Mouse (Mus musculus) liver, embryonic 11.5 days (tissue): ENCODE data around the gene Emc7. TPM values are rescaled to one million over a fixed set of nuclear protein-coding genes. Genes with fewer than 3 reads are reported as not detected.
A peak's percentile ranks its signal among the peaks of the same experiment; 100 is the strongest.

Experiments used
- ATAC-seq: fragments of 200-750 bp; cut with Nextera tagmentation; replicated peaks from 2 replicates; pipeline ENCODE4 v1.8.0; 2017; ENCODE audit warnings: moderate number of reproducible peaks, mild to moderate bottlenecking, moderate TSS enrichment, moderate library complexity; ENCODE audit not compliant: low FRiP score
- DNase-seq: peaks from one replicate; pipeline ENCODE4 v3.0.0-alpha.2; 2017; ENCODE audit warnings: low spot score
- H3K27ac ChIP-seq: fragments of 300-500 bp; sonication (generic); 2 replicates; pipeline ENCODE4 v1.5.1; 2014; ENCODE audit warnings: mild to moderate bottlenecking, low read depth, low read length, control low read depth
- H3K27me3 ChIP-seq: fragments of 300-500 bp; sonication (generic); replicated peaks from 2 replicates; pipeline ENCODE4 v1.6.1; 2014; ENCODE audit warnings: low read length, mixed read lengths; ENCODE audit not compliant: control insufficient read depth, insufficient read depth
- H3K36me3 ChIP-seq: fragments of 300-500 bp; sonication (generic); 2 replicates; pipeline ENCODE4 v1.6.1; 2014; ENCODE audit warnings: mild to moderate bottlenecking, low read length, moderate library complexity, mixed read lengths; ENCODE audit not compliant: control insufficient read depth, insufficient read depth
- H3K4me1 ChIP-seq: fragments of 300-500 bp; sonication (generic); replicated peaks from 2 replicates; pipeline ENCODE4 v1.6.1; 2014; ENCODE audit warnings: low read length, mixed read lengths; ENCODE audit not compliant: control insufficient read depth, insufficient read depth
- H3K4me2 ChIP-seq: fragments of 300-500 bp; sonication (generic); 2 replicates; pipeline ENCODE4 v1.6.1; 2014; ENCODE audit warnings: mild to moderate bottlenecking, control low read depth, moderate library complexity
- H3K4me3 ChIP-seq: fragments of 300-500 bp; sonication (generic); 2 replicates; pipeline ENCODE4 v1.5.1; 2014; ENCODE audit warnings: low read depth, low read length, control low read depth
- H3K9ac ChIP-seq: fragments of 300-500 bp; sonication (generic); 2 replicates; pipeline ENCODE4 v1.6.1; 2014; ENCODE audit warnings: low read depth, low read length, control low read depth
- H3K9me3 ChIP-seq: fragments of 300-500 bp; sonication (generic); 2 replicates; pipeline ENCODE4 v1.6.1; 2016; ENCODE audit warnings: low read length, inconsistent platforms, mixed read lengths; ENCODE audit not compliant: control insufficient read depth
- WGBS: fragments of 180-500 bp; shearing (Covaris S2); extraction: QIAGEN DNeasy Blood & Tissue Kit; methylation state at CpG from one replicate; pipeline ENCODE4 v1.1.7; 2014; 5-methylcytosine and 5-hydroxymethylcytosine counted together
- polyA plus RNA-seq: library from polyadenylated mRNA; unstranded; fragments of >200 nt; fragmentation: Nextera tagmentation; extraction: Ambion mirVana; gene quantifications from 2 replicates; pipeline ENCODE4 v1.2.1, GENCODE M21; 2014

Gene Emc7
- polyA plus RNA-seq, 1 experiment from 2014 or later = 19.9 TPM

- ATAC-seq (no peak), DNase-seq (no peak)
- H3K4me1 ChIP-seq = no peaks in the 10 kb centered on the region; the same call in 1 of the 2 replicates
- no peak overlapping the region for H3K4me3 ChIP-seq
- no peak overlapping the region for H3K27ac ChIP-seq
- WGBS = 88% methylated on average over 3 of the region's 3 CpGs
- no peaks in the 10 kb centered on the region for H3K9me3 ChIP-seq
- H3K4me2 ChIP-seq = no peak overlapping the region
- H3K36me3 ChIP-seq = peaks cover 12% of the 10 kb centered on the region
- H3K9ac ChIP-seq = no peak overlapping the region
- H3K27me3 ChIP-seq = no peaks in the 10 kb centered on the region
Observed at GRCm38 (mm10) chr2:112460557-112460956, 5.8 kb downstream of the Emc7 start.

DNA sequence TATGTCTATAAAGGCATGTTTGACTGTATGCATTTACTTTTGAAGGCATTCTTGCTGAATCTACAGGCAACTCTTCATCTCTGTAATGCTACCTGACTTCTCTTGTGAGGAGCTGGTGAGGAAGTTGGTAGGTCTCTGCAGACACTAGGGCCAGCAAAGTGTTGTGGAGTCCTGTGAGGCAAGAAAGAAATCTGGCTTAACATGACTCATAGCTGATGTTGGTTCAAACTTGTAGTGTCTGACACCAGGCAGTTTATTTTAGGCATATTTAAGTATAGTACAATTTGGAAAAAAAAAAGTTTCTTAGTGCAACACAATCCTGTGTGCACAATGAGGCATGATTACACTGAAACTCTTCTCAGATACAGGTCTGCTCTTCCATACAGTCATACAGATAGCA, 14.7 kb downstream of the Emc7 start:
- H3K27me3 ChIP-seq = no peaks in the 10 kb centered on the region
- no peak overlapping the region for H3K9ac ChIP-seq
- H3K4me3 ChIP-seq = no peak overlapping the region
- H3K9me3 ChIP-seq = no peaks in the 10 kb centered on the region
- no peaks in the 10 kb centered on the region for H3K4me1 ChIP-seq
- ATAC-seq (no peak), DNase-seq (no peak)
- H3K4me2 ChIP-seq = no peak overlapping the region
- no peak overlapping the region for H3K27ac ChIP-seq
- peaks cover 11% of the 10 kb centered on the region; the same call in 1 of the 2 replicates for H3K36me3 ChIP-seq

DNA sequence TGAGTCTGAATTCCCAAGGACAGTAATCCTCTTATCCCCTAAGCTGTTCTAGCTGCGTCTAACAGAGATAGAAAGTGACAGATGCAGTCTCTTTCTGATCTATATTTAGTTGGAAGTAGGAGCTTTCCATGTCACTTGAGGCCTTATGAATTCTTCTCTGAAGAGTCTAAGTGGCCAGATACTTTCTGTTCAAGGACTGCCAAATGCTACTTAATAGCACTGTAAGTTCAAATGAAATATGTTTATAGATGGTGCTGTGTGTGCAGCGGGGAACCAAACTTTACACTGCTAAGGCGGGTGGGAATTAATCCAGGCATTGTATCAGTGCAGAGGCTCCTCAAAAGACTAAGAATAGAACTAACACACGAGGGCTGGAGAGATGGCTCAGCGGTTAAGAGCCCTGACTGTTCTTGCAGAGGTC, 16.2 kb downstream of the Emc7 start:
- no peak for ATAC-seq
- DNase-seq = no peak
- H3K9me3 ChIP-seq = no peaks in the 10 kb centered on the region
- no peaks in the 10 kb centered on the region for H3K27me3 ChIP-seq
- H3K36me3 ChIP-seq = peaks cover 8% of the 10 kb centered on the region; the same call in 1 of the 2 replicates
- no peaks in the 10 kb centered on the region for H3K4me1 ChIP-seq
- H3K9ac ChIP-seq = no peak overlapping the region
- H3K4me2 ChIP-seq = no peak overlapping the region
- H3K27ac ChIP-seq = no peak overlapping the region
- WGBS = 79% methylated on average over 5 of the region's 5 CpGs
- no peak overlapping the region for H3K4me3 ChIP-seq

DNA sequence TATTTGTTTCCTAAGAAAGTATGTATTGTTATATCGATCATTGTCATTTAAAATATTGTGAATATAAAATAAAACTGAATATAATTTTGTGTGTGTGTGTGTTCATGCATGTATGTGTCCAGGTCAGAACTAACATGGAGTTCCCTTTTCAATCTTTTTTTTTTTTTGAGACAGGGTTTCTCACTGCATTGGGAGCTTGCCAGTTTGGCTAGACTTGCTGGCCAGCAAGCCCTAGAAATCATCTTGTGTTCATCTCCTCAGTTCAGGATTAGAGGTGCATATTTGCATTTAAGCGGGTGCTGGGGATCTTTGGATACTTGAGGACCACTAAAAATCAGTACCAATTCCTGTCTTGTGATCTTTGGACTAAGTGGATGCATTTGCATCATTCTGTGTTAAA, 17.3 kb downstream of the Emc7 start:
- Histone ChIP-seq H3K9me3 (no peaks in the 10 kb centered on the region), H3K4me2 (no peak overlapping the region), H3K27me3 (no peaks in the 10 kb centered on the region), H3K27ac (no peak overlapping the region), H3K9ac (no peak overlapping the region), H3K4me1 (no peaks in the 10 kb centered on the region), H3K36me3 (peaks cover 5% of the 10 kb centered on the region; the same call in 1 of the 2 replicates), H3K4me3 (no peak overlapping the region)
- WGBS = 84% methylated on average over 2 of the region's 2 CpGs
- DNase-seq (no peak), ATAC-seq (no peak)

GRCm38 (mm10) chr2:112474997-112475724, 20.4 kb downstream of the Emc7 start:
- ATAC-seq (no peak), DNase-seq (no peak)
- Histone ChIP-seq H3K4me2 (no peak overlapping the region), H3K4me1 (no peaks in the 10 kb centered on the region), H3K9me3 (no peaks in the 10 kb centered on the region), H3K27me3 (no peaks in the 10 kb centered on the region), H3K9ac (no peak overlapping the region), H3K4me3 (no peak overlapping the region), H3K27ac (no peak overlapping the region), H3K36me3 (no peaks in the 10 kb centered on the region)
- 71% methylated on average over 5 of the region's 5 CpGs for WGBS

GRCm38 (mm10) chr2:112476554-112476953, 21.8 kb downstream of the Emc7 start:
- Histone ChIP-seq H3K4me2 (no peak overlapping the region), H3K4me3 (no peak overlapping the region), H3K9ac (no peak overlapping the region), H3K4me1 (no peaks in the 10 kb centered on the region), H3K27ac (no peak overlapping the region), H3K9me3 (no peaks in the 10 kb centered on the region), H3K36me3 (no peaks in the 10 kb centered on the region), H3K27me3 (no peaks in the 10 kb centered on the region)
- 69% methylated on average over 6 of the region's 6 CpGs for WGBS
- ATAC-seq = no peak
- DNase-seq = no peak

DNA sequence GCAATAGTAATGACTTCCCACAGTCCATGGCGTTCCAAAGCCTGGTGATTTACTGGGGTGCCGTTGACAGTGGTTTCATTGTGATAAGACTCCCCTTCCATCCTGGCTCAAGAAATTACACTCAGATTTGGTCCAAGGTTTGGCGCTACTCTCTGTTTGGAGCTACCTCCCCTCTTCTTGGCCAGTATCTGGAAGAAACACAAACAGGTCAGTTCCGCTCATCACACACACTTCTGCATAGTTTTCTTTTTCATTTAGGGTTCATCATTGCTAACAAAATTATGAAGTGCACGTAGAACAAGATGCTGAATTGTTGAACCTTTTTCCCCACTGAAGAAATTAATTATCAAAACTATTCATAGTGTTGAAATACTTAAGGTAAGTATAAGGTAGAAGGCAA, 25.9 kb downstream of the Emc7 start, which contains the start of gene Chrm5:
Gene Chrm5 (minus strand): TSS at position 101 of the 400 bp plus-strand sequence.
- no peaks in the 10 kb centered on the region for H3K36me3 ChIP-seq
- H3K4me2 ChIP-seq = no peak within 1 kb of the TSS
- H3K27me3 ChIP-seq = no peaks in the 10 kb centered on the region
- no peaks in the 10 kb centered on the region for H3K9me3 ChIP-seq
- ATAC-seq = no peak
- no peaks in the 10 kb centered on the region for H3K4me1 ChIP-seq
- no peak for DNase-seq
- no peak within 1 kb of the TSS for H3K4me3 ChIP-seq
- no peak within 1 kb of the TSS for H3K27ac ChIP-seq
- 88% methylated on average over 5 of the region's 5 CpGs for WGBS
- H3K9ac ChIP-seq = no peak within 1 kb of the TSS

- peak; percentile 57; the same call in 1 of the 2 replicates for ATAC-seq
- no peak for DNase-seq
Observed at GRCm38 (mm10) chr2:112481564-112481963, 26.8 kb downstream of the Emc7 start.

More at GRCm38 (mm10) chr2:112481564-112481963, 26.8 kb downstream of the Emc7 start:
- Histone ChIP-seq H3K27ac (no peak overlapping the region), H3K9me3 (no peaks in the 10 kb centered on the region), H3K4me3 (no peak overlapping the region), H3K4me2 (no peak overlapping the region), H3K27me3 (no peaks in the 10 kb centered on the region), H3K4me1 (no peaks in the 10 kb centered on the region), H3K9ac (no peak overlapping the region), H3K36me3 (no peaks in the 10 kb centered on the region)
- 0% methylated on average over 2 of the region's 2 CpGs for WGBS
